Mouse (Mus musculus) right cerebral cortex, postnatal 14 days (tissue): ENCODE results near the gene Sgms1.

ENCODE experiments used
- DNase-seq: peaks from one replicate; pipeline ENCODE4 v3.0.0; 2022

Gene Sgms1

DNA sequence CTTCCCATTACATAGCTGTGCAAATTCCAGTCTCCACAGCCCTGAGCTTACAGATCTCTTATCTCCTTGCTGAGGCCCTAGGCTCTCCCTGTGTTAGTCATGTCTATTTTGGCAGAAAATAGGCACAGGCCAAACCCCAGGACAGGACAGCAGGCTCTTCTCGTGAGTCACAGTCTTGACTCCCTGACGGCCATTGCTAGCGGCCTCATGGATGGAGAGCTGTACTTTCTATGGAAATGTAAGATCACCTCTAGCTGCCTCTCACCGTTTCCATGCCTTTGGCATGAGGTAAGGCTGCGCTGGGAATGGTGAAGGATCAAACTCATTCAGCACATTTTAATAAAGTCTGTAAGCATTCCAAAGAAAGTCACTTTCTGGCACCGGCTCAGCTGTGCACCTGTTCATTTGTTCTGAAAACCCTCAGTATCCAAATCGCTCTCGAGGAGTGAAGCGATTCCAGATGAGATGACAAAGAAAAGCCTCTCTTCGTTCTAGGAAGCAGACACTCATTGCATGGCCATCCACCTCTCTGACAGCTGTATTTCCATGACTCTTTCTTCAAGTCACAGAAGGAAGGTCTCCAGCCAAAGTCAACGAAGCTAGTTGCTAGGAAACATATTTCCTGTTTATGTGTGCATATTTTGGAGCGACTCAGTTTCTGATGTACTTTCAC, 97.3 kb downstream of the Sgms1 start:
- no peak for DNase-seq

DNA sequence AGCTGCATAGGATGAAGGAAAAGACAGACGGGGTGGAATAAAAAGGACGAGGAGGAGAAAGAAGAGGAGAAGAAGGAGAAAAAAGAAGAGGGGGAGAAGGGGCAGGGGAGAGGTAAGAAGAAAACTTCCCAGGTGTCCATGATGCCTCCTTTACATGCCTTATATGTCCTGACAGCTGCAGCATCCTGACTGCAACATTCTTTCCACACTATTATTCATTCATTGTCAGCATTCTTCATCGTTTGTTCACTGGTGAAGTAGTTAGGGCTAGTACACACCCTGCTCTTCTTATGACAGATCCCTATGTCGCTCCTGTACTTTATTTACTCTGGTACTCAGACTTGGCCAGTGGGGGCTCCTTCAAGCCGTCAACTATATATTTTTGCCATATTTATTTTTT, 98.4 kb downstream of the Sgms1 start:
- no peak for DNase-seq

DNA sequence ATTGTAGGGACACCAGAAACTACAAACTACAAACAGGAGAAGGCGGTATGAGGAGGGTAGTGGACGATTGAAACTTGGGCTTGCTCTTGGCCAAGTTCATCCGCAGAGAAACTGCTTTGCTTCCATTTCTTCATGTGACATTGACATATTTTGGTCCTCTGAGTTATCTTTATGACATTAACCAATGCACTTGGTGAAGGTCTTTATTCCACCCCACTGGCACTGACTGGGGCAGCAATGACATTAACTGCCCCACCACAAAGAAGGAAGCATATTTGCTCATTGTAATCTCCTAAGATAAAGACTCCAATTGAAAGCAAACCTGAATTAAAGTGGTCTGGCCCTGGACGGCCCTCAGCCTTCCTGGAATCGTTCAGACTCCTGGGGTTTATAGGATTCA, 100.6 kb downstream of the Sgms1 start:
- no peak for DNase-seq

DNA sequence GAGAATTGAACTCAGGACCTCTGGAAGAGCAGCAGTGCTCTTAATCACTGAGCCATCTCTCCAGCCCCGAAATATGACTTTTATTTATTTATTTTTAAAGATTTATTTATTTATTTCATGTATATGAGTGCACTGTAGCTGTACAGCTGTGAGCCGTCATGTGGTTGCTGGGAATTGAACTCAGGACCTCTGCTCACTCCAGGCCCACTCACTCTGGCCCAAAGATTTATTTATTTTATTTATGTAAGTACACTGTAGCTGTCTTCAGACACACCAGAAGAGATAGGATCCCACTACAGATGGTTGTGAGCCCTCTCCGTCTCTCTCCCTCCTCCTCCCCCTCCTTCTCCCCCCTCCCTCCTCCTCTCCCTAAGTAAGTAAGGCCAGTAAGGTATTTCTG, 101.7 kb downstream of the Sgms1 start:
- DNase-seq = no peak

DNA sequence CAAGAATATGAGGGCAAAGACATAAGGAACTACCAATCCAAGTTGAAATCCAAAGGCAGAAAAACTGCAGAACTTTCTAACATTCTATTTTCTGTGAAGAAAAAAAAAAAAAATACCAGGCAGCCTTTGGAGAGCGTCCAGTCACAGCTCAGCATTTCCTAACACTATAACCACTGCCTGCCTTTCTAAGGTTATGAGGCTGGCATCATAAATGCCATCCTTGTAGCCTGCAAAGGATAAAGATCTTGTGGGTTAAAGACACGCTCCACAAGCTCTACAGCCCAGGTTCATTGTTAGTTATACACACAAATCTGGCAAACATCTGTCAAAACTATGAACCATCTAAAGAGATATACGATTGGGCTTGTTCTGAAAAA, 104.1 kb downstream of the Sgms1 start:
- DNase-seq = no peak

DNA sequence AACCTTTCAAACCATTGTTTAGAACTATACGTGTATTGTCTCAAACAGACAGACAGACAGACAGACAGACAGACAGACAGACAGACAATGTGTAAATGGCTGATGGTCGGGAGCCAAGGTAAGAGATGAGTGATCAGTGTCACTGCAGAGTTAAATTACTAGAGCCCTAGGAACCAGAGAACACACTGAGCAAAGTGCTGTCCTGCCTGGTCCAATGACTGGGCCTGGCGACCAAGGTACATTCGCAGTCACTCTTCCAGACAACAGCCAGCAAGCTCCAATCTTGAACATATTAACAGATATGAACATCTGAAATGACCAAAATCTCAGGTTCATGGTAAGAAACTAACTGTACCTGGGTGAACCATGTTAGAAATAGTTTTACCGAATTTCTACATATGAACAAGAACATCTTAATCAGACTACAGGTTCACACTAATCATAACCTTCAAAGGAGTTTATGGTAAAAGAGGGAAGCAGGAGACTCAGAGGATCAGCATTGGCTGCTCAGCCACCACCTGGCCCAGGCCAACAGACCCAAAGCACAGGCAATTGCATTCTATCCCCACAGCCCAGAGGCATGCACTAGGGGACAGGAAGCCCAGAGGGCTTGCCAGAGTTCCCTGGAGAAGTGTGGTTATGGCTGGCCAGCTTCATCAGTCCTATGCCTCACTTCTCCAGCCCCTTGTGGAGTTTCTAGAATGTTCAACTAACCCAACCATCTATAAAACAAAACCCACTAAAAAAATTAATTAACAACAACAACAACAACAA, 104.6 kb downstream of the Sgms1 start:
- no peak for DNase-seq

DNA sequence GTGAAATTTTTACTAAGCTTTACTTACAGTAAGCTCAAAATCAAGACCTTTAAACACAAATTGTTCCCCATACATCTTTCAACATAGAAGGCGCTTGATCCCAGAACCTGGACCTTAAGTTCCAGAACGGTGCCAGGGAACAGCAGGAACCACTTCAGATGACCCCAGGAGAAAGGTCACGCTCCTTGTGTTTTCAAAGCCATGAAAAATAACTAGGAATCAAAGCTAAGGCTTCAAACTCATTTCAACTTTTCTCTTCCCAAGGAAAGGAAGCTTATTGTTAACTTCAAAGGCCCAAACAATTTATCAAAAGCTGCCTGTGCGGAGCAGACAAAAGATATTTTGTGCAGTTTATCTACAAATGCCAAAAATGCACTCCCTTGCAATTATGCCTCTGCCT, 107.6 kb downstream of the Sgms1 start:
- DNase-seq = no peak

DNA sequence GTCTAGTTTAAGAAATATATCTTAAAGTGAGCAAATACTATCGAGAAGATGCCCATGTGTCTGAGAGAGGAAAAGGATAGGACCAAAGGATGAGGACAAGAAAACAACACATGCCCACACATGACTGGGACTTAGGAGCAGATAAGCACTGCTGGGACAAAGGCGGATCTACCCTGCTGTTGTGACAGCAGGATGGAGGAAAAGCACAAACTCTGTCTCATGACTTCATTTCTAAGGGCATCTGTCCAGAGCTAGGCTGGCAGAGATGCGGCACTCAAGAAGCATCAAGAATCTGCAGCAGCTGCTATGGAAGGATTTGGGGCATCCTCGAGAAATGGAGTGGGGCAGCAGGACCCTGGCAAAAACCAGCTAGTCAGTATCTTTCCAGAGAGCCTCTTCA, 109.1 kb downstream of the Sgms1 start:
- DNase-seq = no peak

DNA sequence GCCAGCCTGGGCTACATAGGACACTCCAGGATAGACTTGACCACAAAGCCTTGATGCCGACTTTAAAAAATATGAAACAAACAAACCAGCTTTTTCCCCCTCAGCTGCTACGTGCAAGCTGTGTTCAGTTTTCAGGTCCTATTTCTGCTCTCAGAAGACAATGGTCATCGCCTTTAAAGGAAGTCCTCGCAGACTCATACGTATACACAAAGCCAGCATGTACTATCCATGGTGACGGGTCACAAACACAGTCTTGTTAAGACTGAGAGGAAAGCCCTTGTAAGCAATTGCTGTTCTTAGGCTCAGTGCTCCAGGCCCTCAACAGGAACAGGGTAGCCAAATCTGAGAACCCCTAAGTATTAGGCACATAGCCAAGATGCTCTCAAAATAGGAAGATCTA, 110.1 kb downstream of the Sgms1 start:
- no peak for DNase-seq

DNA sequence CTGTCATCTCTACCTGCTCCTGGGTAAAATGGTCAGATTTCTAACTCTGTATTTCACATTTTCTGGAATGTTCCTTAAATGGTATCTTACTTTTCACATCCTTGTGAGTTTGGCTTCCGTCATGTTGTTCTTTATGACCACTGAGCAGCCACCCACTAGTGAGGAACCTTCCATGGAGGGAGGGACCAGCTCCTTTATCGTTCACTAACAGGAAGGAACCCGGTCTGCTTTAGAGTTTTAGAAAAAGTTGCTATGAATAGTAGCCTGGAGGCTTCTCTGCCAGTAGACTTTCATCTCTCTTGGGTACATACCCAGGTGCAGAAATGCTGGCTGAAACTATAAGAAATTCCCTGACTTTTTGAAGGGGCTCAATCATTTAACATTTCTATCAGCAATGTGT, 111.6 kb downstream of the Sgms1 start:
- DNase-seq = no peak

DNA sequence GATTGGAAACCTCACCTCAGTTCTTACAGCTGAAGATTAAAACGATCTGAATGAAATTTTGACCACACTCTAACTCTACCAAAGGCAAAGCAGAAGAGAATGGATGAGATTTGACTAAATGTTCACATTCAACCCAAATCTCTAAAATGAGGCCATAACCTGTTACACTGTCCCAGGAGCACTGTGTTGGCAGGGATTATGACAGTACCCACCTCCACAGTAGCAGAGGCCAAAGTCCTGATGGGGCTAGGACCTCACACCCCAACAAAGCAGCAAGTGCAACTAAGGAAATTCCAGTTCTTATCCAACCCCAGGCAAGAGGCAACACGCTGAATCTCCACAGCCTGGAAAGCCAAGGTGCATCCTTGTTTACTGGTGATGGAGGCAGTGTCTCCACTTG, 112.2 kb downstream of the Sgms1 start:
- DNase-seq = no peak

DNA sequence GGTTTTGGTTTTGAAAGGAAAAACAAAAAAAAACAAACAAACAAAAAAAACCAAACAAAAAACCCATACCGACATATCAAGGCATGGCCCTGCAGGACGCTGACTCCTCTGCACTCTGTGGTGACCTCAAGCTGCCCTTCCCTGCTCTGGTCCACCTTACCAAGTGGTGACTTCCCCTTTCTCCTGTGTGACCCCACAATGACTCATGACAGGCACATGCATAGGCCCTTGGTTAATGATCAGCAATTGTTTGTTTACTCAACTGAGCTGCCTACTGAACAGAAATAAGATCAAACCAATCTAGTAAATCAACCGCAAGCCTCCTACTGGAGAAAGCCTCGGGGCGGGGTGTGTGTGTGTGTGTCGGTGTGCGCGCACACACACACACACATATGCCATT, 112.7 kb downstream of the Sgms1 start:
- no peak for DNase-seq

DNA sequence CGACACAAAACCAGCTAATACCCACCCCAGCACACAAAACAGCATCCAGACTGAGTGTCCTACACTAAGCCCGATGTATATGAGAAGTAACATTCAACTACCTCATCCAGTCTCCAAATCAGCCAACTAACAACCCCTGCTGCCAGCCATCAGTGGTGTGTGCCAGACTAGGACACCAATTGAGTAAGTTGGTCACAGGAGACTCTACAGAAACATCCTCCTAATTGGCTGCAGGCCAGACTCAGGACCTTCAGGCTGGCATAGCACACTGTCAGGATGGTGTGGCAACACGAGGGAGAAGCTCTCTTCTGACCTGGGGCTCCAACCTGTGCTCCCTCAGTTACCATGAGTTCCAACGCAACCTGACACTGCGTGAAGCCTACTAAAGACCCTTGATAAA, 113.3 kb downstream of the Sgms1 start:
- DNase-seq = no peak

DNA sequence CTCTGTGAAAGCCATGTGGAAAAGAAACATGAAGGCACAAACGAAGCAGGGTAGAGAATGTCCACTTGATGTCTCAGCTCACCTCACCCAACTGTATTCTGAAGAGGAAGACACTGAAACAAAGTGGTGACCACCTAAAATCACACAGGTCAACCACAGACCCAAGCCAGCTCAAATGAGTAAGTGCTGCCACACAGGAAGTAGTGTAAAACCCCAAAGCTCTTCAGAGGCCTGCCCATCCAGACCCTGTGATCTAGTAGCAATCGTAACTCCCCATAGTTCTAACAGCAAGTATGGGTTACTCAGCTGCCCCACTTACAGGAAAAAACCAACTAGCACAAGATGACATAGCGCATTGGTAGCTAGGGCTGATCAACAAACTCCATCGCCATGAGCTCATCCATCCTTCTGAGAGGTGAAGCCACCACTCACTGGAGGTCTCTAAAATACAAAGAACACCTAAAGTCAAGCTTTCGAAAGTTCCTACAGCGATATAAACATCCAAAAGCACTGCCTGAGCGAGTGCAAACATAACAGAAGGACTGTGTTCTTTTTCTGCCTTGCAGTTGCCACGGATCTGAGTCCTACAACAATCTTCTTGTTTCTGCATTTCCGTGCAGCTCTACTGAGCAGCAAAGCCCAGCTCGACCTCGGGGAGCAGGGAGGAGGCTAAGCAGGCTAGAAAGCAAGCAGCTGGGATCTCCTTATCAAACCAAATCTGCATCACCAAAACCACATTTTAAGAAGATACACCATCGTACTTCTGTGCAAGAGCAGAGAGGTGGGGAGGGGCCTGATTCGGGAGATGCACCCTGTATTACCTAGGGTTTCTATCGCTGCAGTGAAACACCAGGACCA, 114.2 kb downstream of the Sgms1 start:
- no peak for DNase-seq

DNA sequence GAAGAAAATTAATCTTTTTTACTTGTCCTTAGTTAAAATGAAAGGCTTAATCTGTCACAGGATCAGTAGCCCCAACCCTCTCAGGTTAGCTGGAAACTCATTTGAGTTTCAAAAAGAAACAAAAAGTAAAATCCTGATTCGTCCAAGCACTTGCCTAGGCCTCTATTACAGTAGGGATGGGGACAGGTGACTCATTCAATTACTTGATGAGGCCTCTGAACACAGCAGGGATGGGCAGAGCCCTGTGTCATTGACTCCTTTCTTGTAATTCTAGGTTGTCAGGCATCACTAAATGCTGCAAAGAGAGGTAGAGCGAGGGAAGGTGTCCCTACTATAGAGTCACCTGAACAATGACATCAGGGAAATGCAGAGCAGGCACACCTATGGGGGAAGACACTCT, 115.4 kb downstream of the Sgms1 start:
- DNase-seq = no peak

DNA sequence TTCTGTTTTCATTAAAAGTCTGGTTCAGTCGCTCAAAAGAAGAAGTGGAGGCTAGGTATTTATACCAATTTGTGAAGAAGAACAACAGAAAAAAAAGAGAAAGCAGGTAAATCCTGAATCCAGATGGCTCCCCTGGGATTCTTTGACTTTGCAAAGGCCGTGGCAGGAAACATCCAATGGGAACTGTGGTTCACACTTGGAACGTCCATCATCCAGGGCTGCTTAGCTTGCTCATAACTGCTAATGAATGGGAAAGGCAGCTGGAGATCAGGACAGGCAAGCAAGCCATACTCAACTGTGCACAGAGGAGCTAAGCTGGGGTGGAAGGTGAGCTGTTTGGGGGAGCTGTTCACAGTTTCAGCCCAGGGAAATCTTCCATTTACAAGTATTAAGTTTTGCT, 115.8 kb downstream of the Sgms1 start:
- DNase-seq = no peak

DNA sequence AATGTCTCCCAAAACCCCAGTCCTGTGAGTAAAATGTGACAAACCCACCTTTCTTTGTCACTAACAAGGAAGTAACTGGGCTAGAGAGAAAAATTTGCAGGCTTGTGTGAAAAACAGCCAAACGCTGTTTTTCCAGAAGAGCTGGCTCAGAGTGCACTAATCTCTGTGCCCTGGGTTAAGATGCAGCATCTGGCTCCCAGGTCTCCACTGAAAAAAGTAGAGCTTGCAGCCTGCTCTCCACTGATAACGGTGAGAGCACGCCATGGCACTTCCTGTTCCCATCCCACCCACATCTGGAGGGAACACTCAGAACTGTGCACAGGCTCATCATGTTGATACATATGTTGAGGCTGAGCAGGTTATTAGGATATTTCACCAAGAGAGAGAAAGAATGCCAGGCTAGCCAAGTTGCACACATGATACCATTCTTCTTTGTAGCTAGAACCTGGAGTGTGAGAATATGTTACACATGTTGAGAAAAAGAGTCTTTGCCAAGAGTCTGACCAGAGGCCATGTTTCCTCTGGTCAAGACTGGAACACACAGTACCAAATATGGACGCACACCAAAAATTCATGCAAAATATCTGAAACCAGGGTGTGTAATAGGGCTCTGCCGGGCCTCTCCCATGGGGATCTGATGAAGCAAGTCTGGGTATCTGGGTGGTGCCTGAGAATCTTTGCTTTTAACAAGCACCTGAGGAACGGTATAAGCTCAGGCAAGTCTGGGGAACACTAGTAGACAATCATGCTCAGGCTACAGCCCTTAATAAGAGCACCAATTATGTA, 116.8 kb downstream of the Sgms1 start:
- DNase-seq = no peak

DNA sequence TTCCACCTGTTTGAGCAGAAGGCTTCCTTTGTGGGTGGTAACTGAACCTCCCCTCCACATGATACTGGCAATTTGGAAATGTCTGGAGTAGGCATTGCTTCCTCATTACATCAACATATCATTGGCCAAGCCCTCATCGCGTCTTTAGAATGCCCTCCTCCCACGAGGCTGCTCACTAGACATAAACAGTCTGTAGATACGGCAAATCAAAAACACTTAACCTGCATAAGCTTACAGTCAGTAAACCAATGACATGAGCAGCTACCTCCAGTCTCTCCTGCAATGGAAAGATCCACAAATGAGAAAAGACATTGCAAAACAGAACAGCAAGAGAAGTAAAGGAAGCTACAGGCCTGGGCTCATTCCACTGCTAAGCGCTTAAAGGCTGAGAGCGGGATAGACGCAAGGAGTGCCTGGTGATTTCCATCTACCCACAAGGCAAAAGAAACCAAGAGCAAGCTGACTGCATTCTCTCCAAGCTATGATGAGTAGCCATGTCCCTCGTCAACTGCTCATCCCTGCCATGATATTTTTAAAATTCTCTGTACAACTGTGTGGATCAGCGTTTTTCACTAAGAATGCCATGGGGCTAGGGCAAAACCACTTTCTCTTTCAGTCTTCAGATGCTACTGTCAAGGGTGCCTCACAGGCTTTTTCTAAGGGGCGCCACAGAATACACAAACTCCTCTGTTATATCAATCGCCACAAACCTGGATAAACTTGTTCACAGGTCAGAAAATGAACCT, 117.9 kb downstream of the Sgms1 start:
- no peak for DNase-seq

DNA sequence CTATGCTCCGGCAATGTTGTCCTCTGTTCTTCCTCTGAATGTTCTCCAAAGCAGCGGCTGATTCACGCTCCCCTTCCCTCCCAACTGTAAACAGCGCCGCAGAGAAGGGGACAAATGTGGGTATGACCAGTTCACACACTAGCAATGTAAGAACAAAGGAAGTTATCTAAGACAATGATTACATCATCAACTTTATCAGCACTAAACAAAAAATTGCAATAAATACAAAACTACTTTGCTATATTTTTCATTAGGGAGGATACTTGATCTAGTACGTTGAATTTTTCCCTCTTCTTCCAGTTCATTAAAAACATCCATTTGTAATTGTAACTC, 119.7 kb downstream of the Sgms1 start:
- no peak for DNase-seq

DNA sequence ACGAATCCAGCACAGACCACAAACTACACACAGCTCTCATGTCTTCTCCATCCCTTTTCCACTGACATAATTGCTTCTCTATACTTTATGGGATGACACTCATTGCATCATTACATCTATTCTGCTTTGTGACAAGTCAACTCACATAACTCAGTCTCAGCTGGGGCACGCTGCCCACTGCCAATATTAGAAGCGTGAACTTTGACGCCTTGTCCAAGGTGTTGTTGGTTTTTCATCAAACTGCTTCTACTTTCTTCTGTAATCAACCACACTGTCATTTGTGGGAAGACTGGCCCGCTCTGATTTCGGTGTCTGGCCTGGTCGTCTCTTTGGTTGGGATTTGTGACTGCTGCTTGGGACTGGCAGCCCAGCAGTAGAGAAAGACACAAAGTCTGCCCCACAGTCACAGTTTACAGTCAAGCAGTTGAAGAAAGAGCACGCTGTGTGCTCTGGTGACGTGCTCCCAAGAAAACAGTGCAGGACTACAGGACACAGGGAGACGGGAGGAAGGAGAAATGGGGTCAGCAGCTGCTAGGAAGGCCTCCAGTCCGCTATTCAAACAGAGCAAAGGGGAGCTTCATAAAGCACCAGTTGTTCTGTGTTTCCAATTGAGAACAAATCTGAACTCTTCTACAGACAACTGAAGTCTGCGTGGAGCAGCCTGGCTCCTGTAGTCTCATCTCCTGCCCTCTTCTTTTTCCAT, 120.2 kb downstream of the Sgms1 start:
- no peak for DNase-seq

DNA sequence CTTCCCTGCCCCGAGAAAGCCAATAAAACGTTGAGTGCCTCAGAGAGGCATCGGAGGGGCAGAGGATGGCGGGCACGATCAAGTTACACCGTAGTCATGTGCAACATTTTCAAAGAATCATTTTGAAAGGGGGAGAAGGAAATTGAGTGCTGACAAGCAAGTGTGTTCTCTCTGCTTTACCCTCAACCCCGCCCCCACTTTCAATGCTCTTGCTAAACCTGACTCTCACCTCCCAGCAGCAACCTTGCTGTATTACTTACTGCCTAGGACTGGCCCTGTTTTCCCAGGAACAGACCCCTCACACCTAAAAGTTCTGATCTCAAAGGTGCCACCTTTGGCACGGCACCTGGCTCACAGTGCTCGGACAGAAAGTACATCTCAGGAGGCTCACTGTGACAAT, 121.0 kb downstream of the Sgms1 start:
- DNase-seq = no peak
